Mouse (Mus musculus) activated CD4-positive, CD25-positive, alpha-beta regulatory T cell, adult 4 months (primary cell): ENCODE measurements around the gene Nap1l5. TPM values are rescaled to one million over a fixed set of nuclear protein-coding genes. Genes with fewer than 3 reads are reported as not detected.

Experiments used
- ATAC-seq: one replicate; pipeline ENCODE4 v1.8.0; 2017
- polyA plus RNA-seq, 2 experiments: library from polyadenylated mRNA; unstranded; fragments of 100-300 nt; shearing (Covaris generic); gene quantifications; one replicate each; pipeline ENCODE4 v1.2.1; 2017

Gene Nap1l5
- under 1 TPM in 1 of 2 experiments, not detected in 1; 0.37 TPM for polyA plus RNA-seq

GRCm38 (mm10) chr6:58906852-58907261, at the start of gene Nap1l5:
Gene Nap1l5, minus strand, starts transcription at chr6:58907076.
- ATAC-seq = no peak

- ATAC-seq = no peak
Measured at GRCm38 (mm10) chr6:58951128-58951992, 44.5 kb upstream of the Nap1l5 start.

GRCm38 (mm10) chr6:58950410-58950809, 43.5 kb upstream of the Nap1l5 start:
- ATAC-seq = no peak

- no peak for ATAC-seq
Measured at GRCm38 (mm10) chr6:58946840-58947239, 40.0 kb upstream of the Nap1l5 start.

- no peak for ATAC-seq
Measured at GRCm38 (mm10) chr6:58946246-58946645, 39.4 kb upstream of the Nap1l5 start.

- no peak for ATAC-seq
Measured at GRCm38 (mm10) chr6:58943958-58944357, 37.1 kb upstream of the Nap1l5 start.

- ATAC-seq = no peak
Measured at GRCm38 (mm10) chr6:58942276-58942675, 35.4 kb upstream of the Nap1l5 start.

- ATAC-seq = no peak
Measured at GRCm38 (mm10) chr6:58937726-58938125, 30.9 kb upstream of the Nap1l5 start.

- no peak for ATAC-seq
Measured at GRCm38 (mm10) chr6:58934144-58934543, 27.3 kb upstream of the Nap1l5 start.

GRCm38 (mm10) chr6:58933189-58933913, 26.5 kb upstream of the Nap1l5 start:
- no peak for ATAC-seq

- no peak for ATAC-seq
Measured at GRCm38 (mm10) chr6:58932515-58933188, 25.8 kb upstream of the Nap1l5 start.

GRCm38 (mm10) chr6:58931149-58931548, 24.3 kb upstream of the Nap1l5 start:
- ATAC-seq = no peak

GRCm38 (mm10) chr6:58929911-58930431, 23.1 kb upstream of the Nap1l5 start:
- no peak for ATAC-seq

- no peak for ATAC-seq
Measured at GRCm38 (mm10) chr6:58927881-58928280, 21.0 kb upstream of the Nap1l5 start.

- ATAC-seq = no peak
Measured at GRCm38 (mm10) chr6:58922511-58922910, 15.6 kb upstream of the Nap1l5 start.

- no peak for ATAC-seq
Measured at GRCm38 (mm10) chr6:58921623-58922022, 14.7 kb upstream of the Nap1l5 start.

GRCm38 (mm10) chr6:58920735-58921134, 13.9 kb upstream of the Nap1l5 start:
- ATAC-seq = no peak

- ATAC-seq = no peak
Measured at GRCm38 (mm10) chr6:58916498-58916897, 9.6 kb upstream of the Nap1l5 start.

- no peak for ATAC-seq
Measured at GRCm38 (mm10) chr6:58913971-58914370, 7.1 kb upstream of the Nap1l5 start.

GRCm38 (mm10) chr6:58913551-58913950, 6.7 kb upstream of the Nap1l5 start:
- ATAC-seq = no peak

- no peak for ATAC-seq
Measured at GRCm38 (mm10) chr6:58912842-58913241, 6.0 kb upstream of the Nap1l5 start.

GRCm38 (mm10) chr6:58907791-58908190, 915 bp upstream of the Nap1l5 start:
- ATAC-seq = no peak

GRCm38 (mm10) chr6:58907336-58907735, 460 bp upstream of the Nap1l5 start:
- no peak for ATAC-seq
